18 mouse cellular contexts compared by ENCODE assay signal in genomic region chr14:118009541-118009940, GRCm38 (mm10). TPM values are rescaled to one million over a fixed set of nuclear protein-coding genes. Genes with fewer than 3 reads are reported as not detected.
"Had no signal": no experiment of that assay in that cellular context is flagged by ENCODE, and none has a peak within 500 bp of the region (broad histone marks: within the 10 kb centered on the region; RNA-seq: fewer than 3 reads in every experiment).

No protein-coding gene starts in this region.

- H3K27ac ChIP-seq: liver, embryonic 14.5 days; lung, embryonic 15.5 days; macrophage; midbrain, embryonic 13.5 days; midbrain, embryonic 15.5 days; neural tube, embryonic 12.5 days; stomach, embryonic 15.5 days; stomach, postnatal 0 days had no signal

- H3K9me3 ChIP-seq: lung, embryonic 15.5 days; midbrain, embryonic 13.5 days; midbrain, embryonic 15.5 days; neural tube, embryonic 12.5 days; stomach, embryonic 15.5 days had no signal

- H3K36me3 ChIP-seq: lung, embryonic 15.5 days; midbrain, embryonic 13.5 days; midbrain, embryonic 15.5 days; neural tube, embryonic 12.5 days; stomach, embryonic 15.5 days had no signal

- H3K27me3 ChIP-seq: lung, embryonic 15.5 days; megakaryocyte, embryonic 14.5 days; midbrain, embryonic 15.5 days; neural tube, embryonic 12.5 days; stomach, embryonic 15.5 days had no signal

- H3K4me1 ChIP-seq: lung, embryonic 15.5 days; megakaryocyte, embryonic 14.5 days; midbrain, embryonic 13.5 days; midbrain, embryonic 15.5 days; neural tube, embryonic 12.5 days; stomach, embryonic 15.5 days had no signal

- ATAC-seq: lung, postnatal 0 days; midbrain, embryonic 13.5 days; midbrain, embryonic 15.5 days had no signal

- DNase-seq: lung, adult 2 months; lung, postnatal 14 days; lung, postnatal 36 days; right cerebral cortex, postnatal 14 days; thymus, adult 2 months; thymus, postnatal 25 days; thymus, postnatal 4 days had no signal

- H3K4me2 ChIP-seq: lung, embryonic 15.5 days; midbrain, embryonic 13.5 days; midbrain, embryonic 15.5 days; neural tube, embryonic 12.5 days; stomach, embryonic 15.5 days had no signal

- H3K4me3 ChIP-seq: lung, embryonic 15.5 days; megakaryocyte, embryonic 14.5 days; midbrain, embryonic 13.5 days; midbrain, embryonic 15.5 days; neural tube, embryonic 12.5 days; stomach, embryonic 15.5 days had no signal

- H3K9ac ChIP-seq: liver, embryonic 14.5 days; lung, embryonic 15.5 days; midbrain, embryonic 13.5 days; midbrain, embryonic 15.5 days; neural tube, embryonic 12.5 days; stomach, embryonic 15.5 days had no signal

RNA-seq across cellular contexts. Expression of gene Dct, which starts 42.5 kb away (rescaled TPM):
- total RNA-seq: monocyte, adult 5-6 weeks had no signal
- polyA plus RNA-seq: macrophage had no signal
